Mouse (Mus musculus) G1E (cell line): ENCODE measurements around the gene Wdr24.

Source experiments
- CTCF ChIP-seq: IDR thresholded peaks from 2 replicates; pipeline ENCODE4 v1.5.1; 2012; ENCODE audit warnings: low read depth, low read length, inconsistent platforms, mixed read lengths
- GATA1 ChIP-seq: IDR thresholded peaks from 2 replicates; pipeline ENCODE4 v1.6.1; 2012; ENCODE audit warnings: borderline replicate concordance, low read length, inconsistent platforms, mixed read lengths
- GATA2 ChIP-seq: IDR thresholded peaks from 2 replicates; pipeline ENCODE4 v1.6.1; 2012; ENCODE audit warnings: low read depth, low read length, inconsistent platforms, borderline replicate concordance
- POLR2AphosphoS5 ChIP-seq: IDR thresholded peaks from 2 replicates; pipeline ENCODE4 v1.6.1; 2012; ENCODE audit warnings: low read depth, low read length, inconsistent platforms; ENCODE audit not compliant: insufficient replicate concordance
- TAL1 ChIP-seq: conservative IDR thresholded peaks from 2 replicates; pipeline ENCODE4 v1.6.1; 2012; ENCODE audit warnings: low read depth, low read length, inconsistent platforms, mixed read lengths

GRCm38 (mm10) chr17:25865288-25865687, 41.9 kb downstream of the Wdr24 start:
- no peak for TF ChIP-seq CTCF
- no peak for TF ChIP-seq GATA1
- TF ChIP-seq GATA2: no peak
- TF ChIP-seq TAL1: no peak
- no peak for TF ChIP-seq POLR2AphosphoS5
